Mouse (Mus musculus) CH12.LX (cell line): Measurements from ENCODE around the gene Taar8b.
"Not testable (repeated sequence)": the region's sequence is repeated elsewhere in the genome, so short reads cannot be mapped to it uniquely, and the experiment has no call there.

Experiments
- CHD1 ChIP-seq: IDR thresholded peaks from 2 replicates; pipeline ENCODE4 v1.6.1; 2012; ENCODE audit warnings: low read depth, low read length, improper control_type of control experiment, inconsistent platforms
- CTCF ChIP-seq, 2 experiments: IDR thresholded peaks in 1 of 2; conservative IDR thresholded peaks in 1 of 2; 2 replicates each; pipeline ENCODE4 v1.5.1; 2011 to 2012; ENCODE audit warnings: low read depth in 2 of 2, low read length in 2 of 2, improper control_type of control experiment in 1 of 2, inconsistent platforms in 1 of 2, mild to moderate bottlenecking in 1 of 2, moderate library complexity in 1 of 2
- E2F4 ChIP-seq: IDR thresholded peaks from 2 replicates; pipeline ENCODE4 v1.6.1; 2011; ENCODE audit warnings: low read depth, low read length, improper control_type of control experiment; ENCODE audit not compliant: insufficient replicate concordance
- EP300 ChIP-seq: IDR thresholded peaks from 2 replicates; pipeline ENCODE4 v1.6.1; 2011; ENCODE audit warnings: low read length, improper control_type of control experiment
- GABPA ChIP-seq: IDR thresholded peaks from 2 replicates; pipeline ENCODE4 v1.6.1; 2012; ENCODE audit warnings: low read depth, low read length, improper control_type of control experiment, inconsistent platforms; ENCODE audit not compliant: insufficient replicate concordance
- MAZ ChIP-seq: IDR thresholded peaks from 2 replicates; pipeline ENCODE4 v1.6.1; 2012; ENCODE audit warnings: low read depth, mild to moderate bottlenecking, inconsistent platforms, low read length, improper control_type of control experiment, moderate library complexity
- MXI1 ChIP-seq: IDR thresholded peaks from 2 replicates; pipeline ENCODE4 v1.6.1; 2011; ENCODE audit warnings: mild to moderate bottlenecking, low read depth, low read length, improper control_type of control experiment
- NELFE ChIP-seq: IDR thresholded peaks from 2 replicates; pipeline ENCODE4 v1.6.1; 2011; ENCODE audit warnings: low read depth, low read length, improper control_type of control experiment
- RCOR1 ChIP-seq: conservative IDR thresholded peaks from 2 replicates; pipeline ENCODE4 v1.6.1; 2012; ENCODE audit warnings: low read depth, mild to moderate bottlenecking, inconsistent platforms, low read length, improper control_type of control experiment
- TCF12 ChIP-seq: IDR thresholded peaks from 2 replicates; pipeline ENCODE4 v1.6.1; 2014; ENCODE audit warnings: low read depth, mild to moderate bottlenecking, inconsistent platforms, low read length, improper control_type of control experiment
- USF2 ChIP-seq: conservative IDR thresholded peaks from 2 replicates; pipeline ENCODE4 v1.6.1; 2011; ENCODE audit warnings: low read depth, low read length, improper control_type of control experiment

DNA sequence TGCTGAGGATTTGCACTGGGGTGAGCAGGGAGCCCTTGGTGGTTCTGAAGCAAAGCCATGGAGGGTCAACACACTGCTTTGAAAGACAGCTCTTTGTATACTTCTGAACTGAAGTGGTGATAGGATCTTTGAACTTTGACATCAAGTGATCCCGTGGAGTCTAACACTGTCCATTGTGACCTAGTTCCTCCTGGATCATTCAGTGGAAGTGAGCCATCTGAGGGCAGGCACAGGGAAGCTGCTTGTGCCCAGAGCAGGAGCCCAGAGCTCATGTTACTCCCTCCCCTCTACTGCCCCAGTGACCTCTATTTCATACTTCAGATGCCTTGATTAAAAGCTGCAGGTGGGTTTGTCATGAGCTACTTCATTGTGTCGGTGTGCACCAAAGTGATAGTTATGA lies 4.9 kb upstream of the Taar8b start:
- TF ChIP-seq MAZ; CTCF (conservative IDR thresholded peaks at IDR 0.05 in 1 of 2, IDR thresholded peaks at IDR 0.05 in 1 of 2; ENCODE audit: low read depth in 2 of 2, low read length in 2 of 2); USF2; E2F4; EP300; TCF12; GABPA; NELFE; RCOR1; MXI1; CHD1: not testable (repeated sequence)
